Mouse (Mus musculus) bone marrow, adult 2 months (tissue): Measurements from ENCODE around the gene Carns1.

Experiments used
- CTCF ChIP-seq: fragments of 200-500 bp; IDR thresholded peaks from 2 replicates; pipeline ENCODE4 v1.5.1; 2011; ENCODE audit warnings: low read length, control low read depth; ENCODE audit not compliant: control insufficient read depth, insufficient read depth
- POLR2A ChIP-seq: fragments of 200-500 bp; IDR thresholded peaks from 2 replicates; pipeline ENCODE4 v1.6.1; 2011; ENCODE audit warnings: low read depth, mild to moderate bottlenecking, control low read depth, low read length, borderline replicate concordance; ENCODE audit not compliant: control insufficient read depth

DNA sequence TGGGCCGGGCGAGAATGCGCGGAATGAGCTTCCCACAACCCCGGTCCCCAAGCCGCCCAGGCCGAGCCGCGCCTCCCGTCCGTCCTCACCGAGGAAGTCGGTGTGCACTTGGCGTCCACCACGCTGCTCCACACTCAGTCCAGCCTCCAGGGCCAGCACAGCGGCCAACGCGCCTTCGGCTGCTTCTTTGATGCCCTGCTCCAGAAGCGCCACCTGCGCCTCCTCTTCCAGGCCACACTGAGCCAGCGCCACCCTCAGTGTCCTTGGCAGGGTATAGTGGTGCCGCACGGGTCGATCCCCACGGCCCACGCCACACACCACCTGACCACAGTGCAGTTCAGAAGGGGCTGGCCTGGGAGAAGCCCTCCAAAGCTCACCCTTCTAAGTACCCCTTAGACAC, 5.5 kb downstream of the Carns1 start:
- no peak for TF ChIP-seq POLR2A
- no peak for TF ChIP-seq CTCF
